Mouse (Mus musculus): ENCODE data around the gene Mgst3.

DNA sequence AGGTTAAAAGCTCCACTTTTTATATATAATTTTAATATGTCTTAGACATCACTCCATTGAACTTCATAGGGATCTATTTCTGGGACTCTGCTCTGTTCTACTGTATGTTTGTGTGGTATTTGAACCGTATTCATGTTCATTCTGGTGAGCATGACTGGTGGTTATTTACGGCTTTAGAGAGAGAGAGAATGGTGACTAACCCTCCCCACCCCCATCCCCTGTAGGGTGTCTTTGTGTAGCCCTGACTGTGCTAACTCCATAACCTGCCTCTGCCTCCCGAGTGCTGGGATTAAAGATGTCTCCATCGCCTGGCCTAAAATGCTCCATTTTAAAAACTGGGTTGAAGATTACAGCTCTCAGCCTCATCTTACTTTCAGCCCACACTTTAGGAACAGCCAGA, 33.4 kb downstream of the Mgst3 start:
- TF ChIP-seq CTCF (IDR thresholded peaks at IDR 0.05; ENCODE audit: low read depth) = no peak
- no peak for TF ChIP-seq EP300 (IDR thresholded peaks at IDR 0.05; ENCODE audit: low read depth)

Measured in heart, postnatal 0 days (tissue).